Mouse (Mus musculus): ENCODE data around the gene Haus3.

Haus3 gene

DNA sequence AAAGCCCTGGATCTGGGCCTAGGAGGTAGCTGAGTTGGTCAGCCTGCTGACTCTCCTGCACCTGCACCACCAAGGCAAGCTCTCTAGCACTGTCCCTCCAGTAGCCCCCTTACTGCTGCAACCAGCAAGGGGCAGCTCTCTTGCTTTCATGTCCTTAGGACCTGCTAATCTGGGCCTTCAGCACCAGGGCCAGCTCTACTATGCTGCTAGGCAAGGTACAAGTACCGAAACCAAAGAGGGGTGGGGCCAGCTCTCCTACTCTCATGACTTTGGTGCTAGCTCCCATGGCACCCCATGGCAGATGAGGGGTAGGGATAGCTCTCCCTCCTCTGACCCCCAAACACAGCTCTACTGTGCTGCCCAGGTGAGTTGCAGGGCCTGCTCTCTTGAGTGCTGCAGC lies 45.2 kb downstream of the Haus3 start:
- in situ Hi-C loops (cut with MboI; ENCODE audit: low sequenced_read_pairs), result no loop called here

DNA sequence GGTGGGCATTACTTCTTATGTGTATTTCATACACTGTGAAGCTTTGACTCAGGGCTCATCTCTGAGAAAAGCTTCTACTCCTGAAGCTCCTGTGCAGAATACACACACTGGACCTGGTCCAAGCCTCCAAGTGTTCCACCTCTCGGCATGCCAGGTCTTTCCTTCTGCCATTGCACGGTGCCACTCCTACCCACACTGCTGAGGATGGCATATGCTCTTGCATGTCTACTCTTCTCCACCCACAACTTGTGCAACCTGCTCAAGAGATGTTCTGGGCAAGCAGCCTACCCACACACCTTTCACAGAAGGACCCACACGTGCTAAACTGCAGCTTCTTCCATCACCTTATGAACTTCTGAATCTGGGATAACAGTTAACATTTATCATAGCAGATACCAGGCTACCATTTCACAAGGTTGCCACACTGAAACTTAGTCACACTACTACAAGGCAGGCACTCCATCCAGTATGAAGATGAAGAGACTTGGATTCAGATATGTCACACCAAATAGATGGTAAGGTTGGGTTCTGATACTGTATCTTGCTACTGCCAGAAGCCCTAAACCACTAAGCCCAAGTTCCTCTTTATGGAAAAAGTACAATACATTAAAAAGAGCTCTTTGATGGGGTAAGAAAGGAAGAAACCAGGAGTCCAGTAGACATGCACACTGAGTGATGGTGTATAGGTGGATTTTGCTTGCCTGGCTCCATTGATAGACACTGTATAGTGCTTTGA lies 50.0 kb downstream of the Haus3 start:
- in situ Hi-C loops (cut with MboI; ENCODE audit: low sequenced_read_pairs), result no loop called here

DNA sequence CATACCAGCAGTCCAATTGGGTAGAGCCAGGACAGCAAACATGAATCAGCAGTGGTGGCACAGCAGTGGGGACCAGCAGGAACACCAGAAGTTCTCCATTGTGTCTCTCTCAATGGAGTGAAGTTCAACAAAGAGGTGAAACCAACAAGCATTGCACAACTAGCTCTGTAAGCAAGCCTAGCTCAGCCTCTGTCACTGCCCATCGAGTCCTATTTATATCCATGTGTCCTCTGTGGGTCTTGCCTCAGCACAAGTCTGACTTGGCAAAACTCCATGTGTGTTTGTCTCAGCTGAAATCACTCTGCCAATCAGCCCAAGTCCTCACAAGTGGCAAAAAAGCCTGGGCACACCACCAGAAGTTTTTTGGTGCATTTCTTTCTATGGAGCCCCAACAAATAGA lies 63.6 kb downstream of the Haus3 start:
- in situ Hi-C loops (cut with MboI; ENCODE audit: low sequenced_read_pairs), result no loop called here
